Mouse (Mus musculus): ENCODE measurements around the gene Gdf15.

The Gdf15 gene

GRCm38 (mm10) chr8:70596775-70597416 is 35.4 kb downstream of the Gdf15 start:
- in situ Hi-C loops (cut with MboI; ENCODE audit: unreplicated experiment in 2 of 2): no loop called here

DNA sequence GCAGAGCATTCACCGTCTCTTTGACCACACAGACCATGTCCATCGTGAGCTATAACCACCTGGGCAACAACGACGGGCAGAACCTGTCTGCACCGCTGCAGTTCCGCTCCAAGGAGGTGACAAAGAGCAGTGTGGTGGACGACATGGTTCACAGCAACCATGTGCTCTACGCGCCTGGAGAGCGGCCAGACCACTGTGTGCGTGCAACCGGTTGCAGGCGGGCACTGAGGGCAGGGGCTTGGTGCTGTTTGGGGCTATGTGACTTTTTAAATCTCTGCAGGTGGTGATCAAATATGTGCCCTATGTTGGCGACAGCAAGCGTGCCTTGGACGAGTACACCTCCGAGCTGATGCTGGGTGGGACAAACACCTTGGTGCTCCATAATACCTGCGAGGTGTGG is 36.0 kb downstream of the Gdf15 start:
- in situ Hi-C loops (cut with MboI; ENCODE audit: unreplicated experiment in 2 of 2): no loop called here

GRCm38 (mm10) chr8:70595811-70596210 is 36.4 kb downstream of the Gdf15 start:
- in situ Hi-C loops (cut with MboI; ENCODE audit: unreplicated experiment in 2 of 2): no loop called here

DNA sequence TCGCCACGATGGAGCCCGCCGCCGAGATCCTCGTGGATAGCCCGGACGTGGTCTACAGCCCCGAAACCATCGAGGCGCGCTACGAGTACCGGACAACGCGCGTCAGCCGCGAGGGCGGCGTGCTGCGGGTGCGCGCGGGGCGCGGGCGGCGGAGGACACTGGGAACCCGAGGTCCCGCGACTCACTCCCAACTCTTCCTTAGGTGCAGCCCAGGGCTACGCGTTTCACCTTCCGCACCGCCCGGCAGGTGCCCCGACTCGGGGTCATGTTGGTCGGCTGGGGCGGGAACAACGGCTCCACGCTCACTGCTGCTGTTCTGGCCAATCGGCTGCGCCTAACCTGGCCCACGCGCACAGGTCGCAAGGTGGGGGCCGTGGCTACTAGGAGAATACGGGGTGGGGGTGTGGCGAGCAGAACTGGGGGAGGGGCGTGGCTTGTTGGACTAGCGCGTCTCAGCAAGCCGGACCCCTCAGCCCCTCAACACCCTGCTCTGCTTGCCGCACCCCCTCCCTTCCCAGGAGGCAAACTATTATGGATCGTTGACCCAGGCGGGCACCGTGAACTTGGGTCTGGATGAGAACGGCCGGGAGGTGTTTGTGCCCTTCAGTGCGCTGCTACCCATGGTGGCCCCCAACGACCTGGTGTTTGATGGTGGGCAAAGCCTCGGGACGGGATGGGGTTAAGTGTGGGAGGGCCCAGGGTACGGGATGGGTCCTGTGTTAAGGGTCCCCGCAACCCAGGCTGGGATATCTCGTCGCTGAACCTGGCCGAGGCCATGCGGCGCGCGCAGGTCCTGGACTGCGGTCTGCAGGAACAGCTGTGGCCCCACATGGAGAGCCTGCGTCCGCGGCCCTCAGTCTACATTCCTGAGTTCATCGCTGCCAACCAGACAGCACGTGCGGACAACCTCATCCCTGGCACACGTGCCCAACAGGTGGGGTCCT is 37.4 kb downstream of the Gdf15 start:
- in situ Hi-C loops (cut with MboI; ENCODE audit: unreplicated experiment in 2 of 2): no loop called here

DNA sequence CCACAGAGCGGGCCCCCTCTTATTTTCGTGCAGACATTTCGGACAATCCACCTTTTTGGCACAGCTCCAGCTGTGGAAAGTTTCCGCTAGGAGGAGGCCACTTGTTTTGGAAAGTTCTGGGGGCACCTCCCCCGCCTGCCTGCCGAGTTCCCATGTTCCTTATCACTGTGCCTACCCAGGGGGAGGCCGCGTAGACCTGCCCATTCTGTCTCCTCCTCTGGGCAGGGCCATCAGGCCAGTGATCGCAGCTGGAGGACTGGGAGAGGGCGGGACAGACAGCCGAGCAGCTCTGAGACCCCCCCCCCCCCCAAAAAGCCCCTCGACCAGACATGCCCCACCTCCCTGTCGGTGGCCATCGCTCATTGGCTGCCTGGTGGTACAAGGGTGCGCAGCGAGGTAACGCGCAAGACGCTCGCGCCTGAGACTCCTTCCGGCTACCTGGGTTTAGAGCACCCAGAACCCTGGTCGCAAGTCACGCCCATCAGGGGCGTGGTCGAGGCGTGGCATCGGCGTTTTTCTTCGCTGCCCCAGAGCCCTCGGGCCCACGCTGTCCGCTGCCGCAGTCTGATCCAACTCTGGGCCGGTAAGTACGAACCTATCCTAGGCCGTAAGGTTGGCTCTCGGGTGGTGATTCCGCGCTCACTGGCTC is 38.2 kb downstream of the Gdf15 start, which contains the start of gene Isyna1:
TSS of gene Isyna1 (plus strand) at position 413 of the 649 bp plus-strand sequence.
- in situ Hi-C loops (cut with MboI; ENCODE audit: unreplicated experiment in 2 of 2): no loop called here

DNA sequence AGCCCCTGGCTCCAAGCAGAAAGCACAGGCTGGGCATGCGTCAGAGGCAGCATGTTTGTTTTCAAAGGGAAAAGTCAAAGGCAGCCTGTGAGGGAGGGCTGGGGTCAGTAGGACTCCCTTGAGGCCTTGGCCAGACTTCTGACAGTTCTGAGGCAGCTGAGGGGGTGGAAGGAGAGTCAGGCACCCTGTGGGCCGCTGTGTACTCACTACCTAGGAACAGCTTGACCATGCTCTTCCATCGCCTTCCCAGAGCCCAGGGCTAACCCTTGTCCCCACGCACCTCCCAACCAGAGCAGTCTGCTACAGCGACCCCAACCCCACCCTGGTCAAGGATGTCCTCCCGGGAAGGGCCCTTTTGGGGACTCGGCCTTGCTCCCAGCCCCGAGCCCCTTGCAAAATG is 39.1 kb downstream of the Gdf15 start:
- in situ Hi-C loops (cut with MboI; ENCODE audit: unreplicated experiment in 2 of 2): no loop called here

DNA sequence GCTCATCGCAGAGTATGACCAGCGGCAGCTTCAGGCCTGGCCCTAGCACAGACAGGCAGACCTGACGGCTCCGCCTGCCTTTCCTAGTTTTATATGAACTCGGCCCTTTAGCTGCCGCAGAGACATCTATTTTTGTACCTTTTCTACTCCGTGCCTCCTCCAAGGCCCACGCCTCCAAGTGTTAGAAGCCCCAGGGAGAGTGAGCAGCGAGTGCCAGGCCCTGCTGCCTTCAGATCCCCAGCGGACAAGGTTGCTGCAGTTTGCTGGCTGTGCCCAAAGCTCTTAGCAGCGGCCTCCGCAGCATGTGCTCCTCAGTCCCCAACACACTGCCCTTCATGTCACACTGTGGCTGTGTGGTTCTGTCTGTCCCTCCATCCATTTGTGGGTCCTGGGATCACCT is 40.7 kb downstream of the Gdf15 start:
- in situ Hi-C loops (cut with MboI; ENCODE audit: unreplicated experiment in 2 of 2): no loop called here

DNA sequence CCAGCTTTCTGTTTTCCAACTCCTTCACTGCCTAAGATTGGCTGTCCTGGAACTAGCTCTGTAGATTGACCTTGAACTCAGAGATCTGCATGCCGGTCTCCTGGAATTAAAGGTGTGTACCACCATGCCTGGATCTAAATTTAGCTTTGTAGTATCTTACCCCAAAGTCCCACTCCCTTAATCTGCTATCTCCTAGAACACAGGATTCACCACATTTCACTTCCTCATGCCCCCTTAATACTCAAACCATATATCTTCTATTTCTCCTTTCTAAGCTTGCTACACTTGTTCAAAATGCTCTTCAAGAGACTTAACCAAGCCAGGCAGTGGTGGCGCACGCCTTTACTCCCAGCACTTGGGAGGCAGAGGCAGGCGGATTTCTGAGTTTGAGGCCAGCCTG is 44.3 kb downstream of the Gdf15 start:
- in situ Hi-C loops (cut with MboI; ENCODE audit: unreplicated experiment in 2 of 2): loop anchor here in 1 of 2 experiments (5.0 to 10.0 kb wide), 3 partner anchors 36 to 203 kb away; no protein-coding TSS in a partner anchor

- in situ Hi-C loops (cut with MboI; ENCODE audit: unreplicated experiment in 2 of 2): loop anchor here in 1 of 2 experiments (5.0 to 10.0 kb wide), 3 partner anchors 33 to 200 kb away; no protein-coding TSS in a partner anchor
Observed at GRCm38 (mm10) chr8:70585258-70585652, 47.0 kb downstream of the Gdf15 start.

DNA sequence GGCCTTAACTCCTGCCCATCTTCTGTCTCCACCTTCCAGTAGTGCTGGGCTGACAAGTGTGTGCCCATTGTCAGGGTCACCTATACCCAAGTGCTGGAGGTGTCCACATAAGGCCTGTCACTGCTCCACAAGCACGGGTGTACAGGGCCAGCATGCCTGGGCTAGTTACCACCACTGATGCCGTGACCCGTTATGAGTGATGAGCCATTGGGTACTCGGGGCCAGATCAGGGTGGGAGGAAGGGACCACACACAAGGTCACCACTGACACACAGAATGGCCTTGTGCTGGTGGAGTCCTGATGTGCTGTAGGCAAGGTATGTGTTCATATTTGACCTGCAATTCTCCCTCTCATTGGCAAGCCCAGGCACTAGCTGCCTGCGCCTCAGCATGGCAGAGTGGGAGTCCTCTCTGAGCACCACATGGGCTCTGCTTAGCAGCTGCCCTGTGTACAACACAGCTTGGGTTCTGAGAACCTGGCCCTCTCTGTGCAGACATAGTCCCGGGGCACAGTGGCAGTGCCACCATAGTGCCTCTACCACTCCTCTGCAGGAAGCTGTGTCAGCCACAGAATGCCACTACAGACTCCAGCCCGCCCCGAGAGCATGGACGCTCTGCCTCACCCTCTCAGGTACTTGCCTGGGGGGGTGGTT is 47.5 kb downstream of the Gdf15 start:
- in situ Hi-C loops (cut with MboI; ENCODE audit: unreplicated experiment in 2 of 2): loop anchor here in 1 of 2 experiments (5.0 to 10.0 kb wide), 3 partner anchors 32 to 200 kb away; no protein-coding TSS in a partner anchor

DNA sequence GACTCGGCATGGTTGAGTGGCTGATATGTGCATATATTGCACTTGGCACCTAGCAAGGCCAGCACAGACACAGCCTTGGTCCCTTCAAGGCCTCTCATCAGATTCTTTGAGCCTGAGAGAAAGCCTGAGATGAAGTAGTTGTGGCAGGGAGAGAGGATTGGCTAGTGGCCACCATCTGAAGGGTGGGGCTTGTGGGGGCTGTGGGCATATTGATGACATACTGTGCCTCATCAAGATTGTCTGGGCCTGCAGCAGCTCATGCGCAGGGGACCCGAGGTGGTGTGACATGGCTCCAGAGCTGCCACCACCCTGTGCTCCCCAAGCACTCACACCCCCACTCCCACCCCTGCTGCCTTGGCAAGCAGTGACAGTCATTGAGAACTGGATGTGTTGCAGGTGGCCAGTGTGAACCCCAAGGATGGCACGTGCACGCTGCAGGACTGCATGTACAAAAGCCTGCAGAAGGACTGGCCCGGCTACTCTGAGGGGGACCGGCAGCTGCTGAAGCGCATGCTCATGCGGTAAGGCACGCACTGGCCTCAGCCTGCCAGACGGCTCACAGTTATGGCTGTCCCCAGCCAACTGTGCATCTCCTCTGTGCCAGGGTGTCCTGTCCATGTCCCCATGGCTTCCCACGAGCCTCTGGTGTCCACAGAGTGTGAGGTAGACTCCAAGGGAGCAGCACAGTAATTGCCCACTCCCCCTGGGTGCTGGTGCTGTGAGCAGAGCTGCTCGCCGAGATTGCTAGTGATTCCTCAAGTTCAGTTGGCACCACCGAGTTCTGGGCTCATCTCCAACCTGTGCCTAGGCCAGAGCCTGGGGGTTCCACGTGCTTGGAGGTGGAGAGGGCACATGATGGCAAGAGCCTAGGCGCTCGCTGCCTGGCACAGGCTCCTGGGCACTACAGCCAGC is 48.5 kb downstream of the Gdf15 start:
- in situ Hi-C loops (cut with MboI; ENCODE audit: unreplicated experiment in 2 of 2): loop anchor here in 1 of 2 experiments (10.0 kb wide), 2 partner anchors 169 to 199 kb away; no protein-coding TSS in a partner anchor
